Mouse (Mus musculus) ES-Bruce4 (cell line): Measurements from ENCODE around the gene Agpat4. TPM values are rescaled to one million over a fixed set of nuclear protein-coding genes. Genes with fewer than 3 reads are reported as not detected.

Experiments used
- H3K27ac ChIP-seq: 2 replicates; pipeline ENCODE4 v1.5.1; 2012; ENCODE audit warnings: low read length, inconsistent platforms; ENCODE audit not compliant: insufficient read depth
- H3K27me3 ChIP-seq: 2 replicates; pipeline ENCODE4 v1.6.1; 2012; ENCODE audit warnings: mild to moderate bottlenecking, low read length, inconsistent platforms; ENCODE audit not compliant: control insufficient read depth, poor library complexity, insufficient read depth, severe bottlenecking
- H3K36me3 ChIP-seq: 2 replicates; pipeline ENCODE4 v1.6.1; 2012; ENCODE audit warnings: inconsistent platforms, mild to moderate bottlenecking, low read length, moderate library complexity; ENCODE audit not compliant: control insufficient read depth, poor library complexity, insufficient read depth, severe bottlenecking
- H3K4me1 ChIP-seq: one replicate; pipeline ENCODE4 v1.8.1; 2011; ENCODE audit warnings: low read length; ENCODE audit not compliant: control insufficient read depth, insufficient read depth
- H3K4me3 ChIP-seq: 2 replicates; pipeline ENCODE4 v1.5.1; 2011; ENCODE audit warnings: low read depth, mild to moderate bottlenecking, low read length
- H3K9ac ChIP-seq: 2 replicates; pipeline ENCODE4 v1.6.1; 2012; ENCODE audit warnings: low read depth, mild to moderate bottlenecking, inconsistent platforms; ENCODE audit not compliant: poor library complexity, severe bottlenecking
- H3K9me3 ChIP-seq: replicated peaks from 2 replicates; pipeline ENCODE4 v1.6.1; 2012; ENCODE audit warnings: mild to moderate bottlenecking, low read length, inconsistent platforms; ENCODE audit not compliant: control insufficient read depth, poor library complexity, insufficient read depth, severe bottlenecking
- CTCF ChIP-seq: IDR thresholded peaks from one replicate; pipeline ENCODE4 v1.8.1; 2011; ENCODE audit warnings: low read depth, low read length
- EP300 ChIP-seq: IDR thresholded peaks from 2 replicates; pipeline ENCODE4 v1.6.1; 2011; ENCODE audit warnings: low read depth, low read length; ENCODE audit not compliant: insufficient read depth
- POLR2A ChIP-seq: IDR thresholded peaks from one replicate; pipeline ENCODE4 v1.8.1; 2011; ENCODE audit warnings: low read length; ENCODE audit not compliant: insufficient read depth
- polyA plus RNA-seq: library from polyadenylated mRNA; stranded (reverse); fragments of >200 nt; gene quantifications from 2 replicates; pipeline ENCODE4 v1.2.4, GENCODE M21; 2011; ENCODE audit warnings: low read depth; ENCODE audit not compliant: missing spikeins, insufficient read depth, insufficient read length

The Agpat4 gene
- polyA plus RNA-seq, 1 experiment = 80.4 TPM

DNA sequence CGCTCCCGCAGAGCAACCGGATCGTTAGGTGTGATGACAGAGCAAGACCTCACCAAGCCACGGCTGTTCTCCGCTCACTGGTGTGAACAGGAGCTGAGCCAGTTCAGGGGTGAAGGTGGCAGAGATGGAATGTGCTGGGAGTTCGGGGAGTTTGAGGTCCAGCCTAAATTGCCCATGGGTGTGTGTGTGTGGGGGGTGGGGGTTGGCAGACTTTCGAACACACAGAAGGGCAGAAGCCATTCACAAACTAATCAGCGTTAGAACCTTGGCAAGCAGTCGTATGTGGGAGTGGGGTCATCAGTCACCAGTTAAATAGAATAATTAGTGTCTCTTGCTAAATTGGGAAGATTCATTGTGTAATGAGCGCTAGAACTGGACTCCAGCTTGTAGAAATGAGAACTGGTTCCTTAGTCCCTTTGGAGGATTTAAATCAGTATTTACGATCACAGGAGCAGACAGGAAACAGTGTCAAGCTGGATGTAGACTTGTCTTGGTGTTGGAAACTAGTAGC, 50.9 kb downstream of the Agpat4 start:
- H3K4me1 ChIP-seq = peaks cover 8% of the 10 kb centered on the region
- no peak overlapping the region for H3K9ac ChIP-seq
- no peaks in the 10 kb centered on the region; the same call in 1 of the 2 replicates for H3K36me3 ChIP-seq
- TF ChIP-seq CTCF = no peak
- TF ChIP-seq EP300 = no peak
- TF ChIP-seq POLR2A = no peak
- no peak overlapping the region for H3K4me3 ChIP-seq
- H3K27ac ChIP-seq = no peak overlapping the region
- H3K27me3 ChIP-seq = no peaks in the 10 kb centered on the region
- H3K9me3 ChIP-seq = no peaks in the 10 kb centered on the region

DNA sequence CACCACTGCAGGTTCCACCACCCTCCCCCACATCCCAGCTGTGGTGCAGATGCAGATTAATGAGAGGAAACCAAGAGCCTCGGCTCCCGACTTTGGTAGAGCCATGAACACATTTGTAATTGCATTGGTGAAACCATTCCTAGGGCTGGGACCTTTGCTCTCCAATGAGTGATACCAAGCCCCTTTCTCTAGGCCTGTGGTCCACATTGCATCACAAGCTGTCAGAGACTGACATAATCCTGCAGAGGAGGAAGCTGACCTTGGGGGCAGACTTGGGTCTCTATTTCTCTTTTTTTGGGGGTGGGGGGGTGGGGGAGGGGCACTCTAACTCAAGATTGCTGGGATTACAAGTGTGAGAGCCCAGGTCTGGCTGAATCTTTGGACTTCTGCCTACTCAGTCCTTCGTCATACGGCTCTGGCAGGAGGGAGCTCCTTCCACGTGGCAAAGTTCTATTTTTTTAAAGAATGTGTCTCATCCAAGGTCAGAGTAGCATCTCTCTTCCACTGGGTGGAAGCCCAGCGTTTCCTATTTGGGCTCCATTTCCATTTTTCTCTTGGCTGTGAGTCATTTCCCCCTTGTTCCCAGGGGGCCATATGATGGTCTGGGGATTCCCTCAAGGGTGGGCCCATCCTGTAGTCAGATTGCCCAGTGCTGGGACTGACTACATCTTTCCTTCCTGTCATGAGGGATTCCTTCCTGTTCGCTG, 52.4 kb downstream of the Agpat4 start:
- Histone ChIP-seq H3K9me3 (no peaks in the 10 kb centered on the region), H3K4me3 (no peak overlapping the region), H3K27me3 (no peaks in the 10 kb centered on the region), H3K27ac (no peak overlapping the region), H3K36me3 (no peaks in the 10 kb centered on the region; the same call in 1 of the 2 replicates), H3K9ac (no peak overlapping the region), H3K4me1 (peaks cover 6% of the 10 kb centered on the region)
- no peak for TF ChIP-seq CTCF

DNA sequence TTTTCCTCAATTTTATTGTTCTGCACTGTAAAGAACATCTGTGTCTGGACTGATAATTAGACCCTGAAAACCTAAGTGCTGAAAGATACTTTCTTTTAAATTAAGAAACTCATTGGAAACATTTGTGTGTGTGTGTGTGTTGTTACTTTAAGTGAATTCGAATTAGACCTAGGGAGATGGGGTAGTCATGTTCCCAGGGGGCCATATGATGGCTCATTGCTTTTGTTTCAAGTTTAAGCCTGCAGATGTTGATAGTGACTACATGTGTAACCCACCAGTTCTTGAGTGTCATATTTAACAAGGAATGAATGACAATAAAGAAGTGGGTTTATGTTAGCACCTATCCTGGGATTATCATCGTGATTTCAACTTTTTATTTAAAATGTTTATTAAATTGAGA, 53.2 kb downstream of the Agpat4 start:
- no peak overlapping the region for H3K9ac ChIP-seq
- H3K9me3 ChIP-seq = 0 out of 2 replicates have a peak, but pooled peaks cover under 1% of the 10 kb centered on the region
- H3K36me3 ChIP-seq = no peaks in the 10 kb centered on the region
- H3K4me3 ChIP-seq = no peak overlapping the region
- H3K4me1 ChIP-seq = peaks cover 6% of the 10 kb centered on the region
- no peak overlapping the region for H3K27ac ChIP-seq
- H3K27me3 ChIP-seq = no peaks in the 10 kb centered on the region
- TF ChIP-seq EP300 = no peak
- no peak for TF ChIP-seq POLR2A
- no peak for TF ChIP-seq CTCF

DNA sequence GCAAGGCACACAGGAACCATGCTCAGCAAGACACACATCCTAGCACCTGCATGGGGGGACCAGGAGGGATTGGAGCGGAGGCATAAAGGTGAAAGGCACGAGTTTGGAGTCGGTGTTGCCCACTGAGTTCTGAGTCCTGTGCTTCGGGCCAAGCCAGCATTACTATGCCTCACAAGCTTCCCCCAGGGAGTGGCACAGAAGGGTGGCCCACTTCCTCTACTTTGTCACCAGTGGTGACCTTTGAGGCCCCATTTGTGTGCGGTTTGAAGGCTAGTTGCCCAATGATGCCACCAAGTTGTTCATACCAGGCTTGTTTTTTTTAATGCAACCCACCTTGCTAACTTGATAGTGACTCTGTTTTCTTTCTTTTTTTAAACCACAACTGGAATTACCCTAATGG, 55.7 kb downstream of the Agpat4 start:
- no peaks in the 10 kb centered on the region for H3K36me3 ChIP-seq
- peaks cover 3% of the 10 kb centered on the region for H3K4me1 ChIP-seq
- H3K4me3 ChIP-seq = no peak overlapping the region
- H3K27me3 ChIP-seq = no peaks in the 10 kb centered on the region
- H3K9me3 ChIP-seq = peaks cover 8% of the 10 kb centered on the region
- TF ChIP-seq CTCF (no peak), EP300 (no peak), POLR2A (no peak)
- H3K9ac ChIP-seq = no peak overlapping the region
- H3K27ac ChIP-seq = no peak overlapping the region

DNA sequence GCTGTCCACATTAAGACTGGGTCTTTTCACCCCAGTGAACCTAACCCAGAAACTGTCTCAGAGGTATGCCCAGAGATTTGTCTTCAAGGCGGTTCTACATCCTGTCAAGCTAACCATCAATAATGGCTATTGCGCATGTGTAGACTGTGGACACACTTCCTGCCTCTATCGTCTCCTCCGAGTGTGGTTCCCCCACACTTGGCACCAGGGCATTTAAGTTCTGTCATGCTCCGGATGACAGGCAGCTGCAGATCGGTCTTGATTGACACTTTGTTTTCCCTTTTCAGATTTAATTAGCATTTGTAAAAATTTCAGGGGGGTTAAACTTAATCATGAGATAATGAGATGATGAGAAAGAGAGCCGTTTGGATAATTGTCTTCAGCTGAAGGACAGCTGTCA, 56.4 kb downstream of the Agpat4 start:
- TF ChIP-seq POLR2A = no peak
- TF ChIP-seq EP300 = no peak
- no peak for TF ChIP-seq CTCF
- H3K36me3 ChIP-seq = peaks cover 5% of the 10 kb centered on the region; the same call in 1 of the 2 replicates
- H3K9me3 ChIP-seq = peaks cover 8% of the 10 kb centered on the region
- H3K9ac ChIP-seq = no peak overlapping the region
- H3K4me1 ChIP-seq = peaks cover 3% of the 10 kb centered on the region
- H3K27ac ChIP-seq = no peak overlapping the region
- no peak overlapping the region for H3K4me3 ChIP-seq
- no peaks in the 10 kb centered on the region for H3K27me3 ChIP-seq

DNA sequence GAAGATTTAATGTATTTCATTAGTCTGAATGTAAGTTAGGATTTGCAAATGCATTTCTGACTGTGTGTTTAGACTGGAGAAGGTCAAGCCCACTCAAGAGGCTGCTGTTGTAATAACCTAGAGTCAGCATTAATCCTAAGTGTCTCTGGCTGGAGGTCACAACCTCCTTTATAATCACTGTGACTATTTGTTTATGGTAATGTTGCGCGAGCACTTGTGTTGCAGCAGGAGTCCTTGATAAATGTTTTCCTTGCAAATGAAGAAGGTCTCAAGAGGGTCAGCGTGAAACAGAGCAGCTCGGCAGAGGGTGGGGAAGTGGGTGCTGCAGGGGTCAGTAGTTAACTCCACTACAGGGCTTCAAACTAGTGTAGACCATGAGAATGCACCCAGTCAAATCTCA, 57.1 kb downstream of the Agpat4 start:
- no peak overlapping the region for H3K4me3 ChIP-seq
- no peak for TF ChIP-seq CTCF
- no peak for TF ChIP-seq POLR2A
- TF ChIP-seq EP300 = no peak
- no peak overlapping the region for H3K27ac ChIP-seq
- peaks cover 2% of the 10 kb centered on the region for H3K4me1 ChIP-seq
- H3K36me3 ChIP-seq = peaks cover 5% of the 10 kb centered on the region; the same call in 1 of the 2 replicates
- H3K27me3 ChIP-seq = no peaks in the 10 kb centered on the region
- H3K9me3 ChIP-seq = peaks cover 8% of the 10 kb centered on the region
- H3K9ac ChIP-seq = no peak overlapping the region
